Mouse (Mus musculus): ENCODE results near the gene Zbed6.
A peak's percentile ranks its signal among the peaks of the same experiment; 100 is the strongest.

The Zbed6 gene

GRCm38 (mm10) chr1:133663427-133663826 lies 2.7 kb upstream of the Zbed6 start:
- peak; percentile 85 for DNase-seq (ENCODE audit: low read depth, low spot score)

- DNase-seq (ENCODE audit: low read depth, low spot score): no peak
Observed at GRCm38 (mm10) chr1:133662941-133663340, 2.3 kb upstream of the Zbed6 start.

- peak; percentile 99 for DNase-seq (ENCODE audit: low read depth, low spot score)
Observed at GRCm38 (mm10) chr1:133661203-133661933, 683 bp upstream of the Zbed6 start, which contains the start of gene Gm38394. Gene Gm38394 (minus strand): TSS chr1:133661318.

GRCm38 (mm10) chr1:133658878-133659277 lies 1.8 kb downstream of the Zbed6 start:
- no peak for DNase-seq (ENCODE audit: low read depth, low spot score)

- DNase-seq (ENCODE audit: low read depth, low spot score): peak; percentile 46
Observed at GRCm38 (mm10) chr1:133656811-133657210, 3.9 kb downstream of the Zbed6 start.

- no peak for DNase-seq (ENCODE audit: low read depth, low spot score)
Observed at GRCm38 (mm10) chr1:133653033-133653432, 7.7 kb downstream of the Zbed6 start.

- no peak for DNase-seq (ENCODE audit: low read depth, low spot score)
Observed at GRCm38 (mm10) chr1:133650288-133651055, 10.2 kb downstream of the Zbed6 start.

- no peak for DNase-seq (ENCODE audit: low read depth, low spot score)
Observed at GRCm38 (mm10) chr1:133645652-133646051, 15.0 kb downstream of the Zbed6 start.

- DNase-seq (ENCODE audit: low read depth, low spot score): peak; percentile 52
Observed at GRCm38 (mm10) chr1:133641163-133641562, 19.5 kb downstream of the Zbed6 start.

GRCm38 (mm10) chr1:133638517-133638916 lies 22.2 kb downstream of the Zbed6 start:
- no peak for DNase-seq (ENCODE audit: low read depth, low spot score)

- DNase-seq (ENCODE audit: low read depth, low spot score): peak; percentile 29
Observed at GRCm38 (mm10) chr1:133632168-133632567, 28.5 kb downstream of the Zbed6 start.

- DNase-seq (ENCODE audit: low read depth, low spot score): peak; percentile 76
Observed at GRCm38 (mm10) chr1:133625052-133625451, 35.6 kb downstream of the Zbed6 start.

GRCm38 (mm10) chr1:133618311-133618710 lies 42.4 kb downstream of the Zbed6 start:
- no peak for DNase-seq (ENCODE audit: low read depth, low spot score)

- DNase-seq (ENCODE audit: low read depth, low spot score): no peak
Observed at GRCm38 (mm10) chr1:133617908-133618307, 42.8 kb downstream of the Zbed6 start.

- peak; percentile 6 for DNase-seq (ENCODE audit: low read depth, low spot score)
Observed at GRCm38 (mm10) chr1:133613817-133614216, 46.9 kb downstream of the Zbed6 start.

- no peak for DNase-seq (ENCODE audit: low read depth, low spot score)
Observed at GRCm38 (mm10) chr1:133611436-133611835, 49.2 kb downstream of the Zbed6 start.

- DNase-seq (ENCODE audit: low read depth, low spot score): no peak
Observed at GRCm38 (mm10) chr1:133610601-133611000, 50.1 kb downstream of the Zbed6 start.

- DNase-seq (ENCODE audit: low read depth, low spot score): peak; percentile 99
Observed at GRCm38 (mm10) chr1:133609771-133610502, 50.7 kb downstream of the Zbed6 start, which contains the start of gene Snrpe. Gene Snrpe (minus strand): TSS chr1:133610291.

Data from brain, adult 2 months (tissue).